Mouse (Mus musculus): Measurements from ENCODE around the gene Fignl2. TPM values are rescaled to one million over a fixed set of nuclear protein-coding genes. Genes with fewer than 3 reads are reported as not detected.

Gene Fignl2
- polyA plus RNA-seq, 1 experiment from 2014 or later, result 0.41 TPM

DNA sequence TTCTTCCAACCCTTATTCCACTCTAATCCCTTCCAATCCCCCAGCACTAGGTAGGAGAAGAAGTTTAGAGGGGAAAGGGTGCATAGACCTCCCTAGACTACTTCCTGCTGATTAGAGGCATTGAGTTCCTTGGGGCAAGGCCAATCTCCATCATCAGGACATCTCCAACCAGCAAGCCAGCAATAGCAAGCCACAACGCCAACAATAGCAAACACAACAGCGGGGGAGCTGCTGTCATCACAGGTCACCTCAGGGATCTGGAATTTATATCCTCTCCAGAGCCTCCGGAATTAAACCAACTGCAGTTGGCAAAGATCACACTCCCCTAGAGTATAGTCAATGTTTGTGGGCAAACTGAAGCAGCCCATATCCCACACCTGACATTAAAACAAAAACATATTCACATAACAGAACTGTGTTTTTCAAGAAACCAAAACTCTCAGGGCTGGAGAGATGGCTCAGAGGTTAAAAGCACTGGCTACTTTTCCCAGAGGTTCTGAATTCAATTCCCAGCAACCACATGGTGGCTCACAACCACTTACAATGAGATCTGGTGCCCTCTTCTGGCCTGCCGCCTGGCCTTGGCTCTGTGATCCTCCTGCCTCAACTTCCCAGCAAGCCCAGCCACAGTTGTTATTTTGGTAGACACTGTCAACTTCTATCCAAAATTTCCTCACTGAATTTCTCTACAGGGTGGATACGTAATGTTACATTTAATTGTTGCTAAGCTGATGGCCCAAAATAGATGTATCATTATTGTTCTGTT lies 29.7 kb upstream of the Fignl2 start:
- H3K4me1 ChIP-seq, result 0 out of 2 replicates have a peak, but pooled peaks cover 2% of the 10 kb centered on the region
- no peaks in the 10 kb centered on the region for H3K36me3 ChIP-seq
- H3K4me3 ChIP-seq, result no peak overlapping the region
- H3K27ac ChIP-seq, result no peak overlapping the region
- WGBS, result 89% methylated on average over 5 of the region's 5 CpGs
- no peak for ATAC-seq (ENCODE audit: low FRiP score)
- H3K4me2 ChIP-seq (replicated peaks), result no peak overlapping the region
- no peak overlapping the region for H3K9ac ChIP-seq
- no peaks in the 10 kb centered on the region for H3K27me3 ChIP-seq
- H3K9me3 ChIP-seq (replicated peaks), result no peaks in the 10 kb centered on the region

DNA sequence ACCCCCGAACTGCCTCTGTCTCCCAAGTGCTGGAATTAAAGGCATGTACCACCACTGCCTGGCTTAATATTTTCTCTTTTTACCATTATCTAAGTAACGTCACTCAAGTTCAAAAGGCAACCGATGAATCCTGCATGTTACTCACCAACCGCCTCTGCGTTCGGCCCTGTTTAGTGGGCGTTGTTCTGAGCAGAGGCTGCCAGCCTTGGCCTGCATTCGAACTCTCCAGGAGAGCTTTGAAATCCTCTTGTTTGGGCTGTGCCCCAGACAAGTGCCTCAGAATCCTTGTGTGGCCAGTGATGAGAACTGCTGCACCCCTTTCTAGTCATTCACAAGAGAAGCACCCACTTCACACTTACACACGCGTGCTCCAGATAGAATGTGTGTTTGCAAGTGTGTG lies 27.6 kb upstream of the Fignl2 start:
- Histone ChIP-seq H3K9me3 (replicated peaks) (no peaks in the 10 kb centered on the region), H3K27me3 (no peaks in the 10 kb centered on the region), H3K4me2 (replicated peaks) (no peak overlapping the region), H3K27ac (no peak overlapping the region), H3K4me3 (no peak overlapping the region), H3K9ac (no peak overlapping the region), H3K36me3 (no peaks in the 10 kb centered on the region), H3K4me1 (0 out of 2 replicates have a peak, but pooled peaks cover 9% of the 10 kb centered on the region)
- ATAC-seq (ENCODE audit: low FRiP score), result no peak
- WGBS, result 87% methylated on average over 10 of the region's 10 CpGs

DNA sequence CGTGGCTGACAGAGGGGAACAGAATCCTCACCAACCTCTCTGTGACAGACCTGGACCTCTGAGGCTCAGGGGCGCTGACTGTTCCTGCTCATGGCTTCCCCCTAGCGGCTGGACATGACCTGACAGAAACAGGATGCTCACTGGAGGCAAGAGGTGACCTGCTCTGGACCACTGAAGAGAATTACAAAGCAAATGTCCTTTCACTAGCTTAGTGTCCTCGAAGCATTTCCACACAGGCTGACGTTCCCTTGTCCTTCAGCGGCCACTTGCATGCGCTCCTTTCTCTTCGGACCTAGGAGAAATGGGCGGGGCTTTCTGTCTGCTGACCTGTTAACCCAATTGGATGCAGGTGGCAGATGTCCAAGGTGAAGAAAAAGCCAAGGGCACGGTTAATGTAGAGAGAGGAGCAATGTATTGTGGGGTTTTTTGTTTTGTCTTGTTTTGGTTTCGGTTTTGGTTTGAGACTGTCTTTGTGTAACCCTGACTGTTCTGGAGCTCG lies 27.2 kb upstream of the Fignl2 start:
- WGBS, result 20% methylated on average over 12 of the region's 12 CpGs
- no peak overlapping the region for H3K4me2 ChIP-seq (replicated peaks)

DNA sequence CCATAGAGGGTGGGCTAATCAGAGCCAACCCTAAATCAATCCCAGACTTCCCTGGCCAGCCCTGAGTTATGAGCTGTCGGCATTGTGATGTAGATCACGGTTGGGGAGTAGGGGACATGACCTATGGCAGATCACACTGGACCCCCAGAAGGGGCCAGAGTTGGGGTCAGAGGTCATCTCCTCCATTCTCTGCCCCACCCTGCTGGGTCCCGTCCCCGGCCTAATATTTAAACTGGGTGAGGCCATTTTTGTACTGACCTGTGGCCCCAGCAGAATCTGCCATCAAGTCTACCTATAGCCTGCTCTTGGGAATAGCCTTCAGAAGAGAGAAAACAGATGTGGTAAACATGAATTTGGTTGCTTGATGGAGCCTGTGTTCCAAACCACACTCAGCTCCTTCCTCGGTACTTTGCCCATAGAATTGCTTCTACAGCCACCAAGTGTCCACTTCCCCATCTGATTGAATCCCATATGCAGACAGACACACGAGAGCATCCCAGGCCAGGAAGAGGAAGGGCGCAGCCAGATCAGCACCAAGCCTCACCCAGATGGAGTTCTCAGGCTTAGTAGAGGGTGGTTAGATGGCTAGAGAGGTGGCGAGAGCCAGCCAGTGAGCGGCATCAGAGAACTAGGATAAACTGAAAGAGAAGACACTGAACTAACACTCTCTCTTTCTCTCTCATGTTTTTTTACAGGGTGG lies 25.4 kb upstream of the Fignl2 start:
- Histone ChIP-seq H3K4me3 (no peak overlapping the region), H3K9ac (no peak overlapping the region), H3K4me2 (replicated peaks) (no peak overlapping the region), H3K27ac (no peak overlapping the region), H3K4me1 (peaks cover 14% of the 10 kb centered on the region; the same call in 1 of the 2 replicates), H3K36me3 (no peaks in the 10 kb centered on the region), H3K27me3 (0 out of 2 replicates have a peak, but pooled peaks cover 2% of the 10 kb centered on the region), H3K9me3 (replicated peaks) (no peaks in the 10 kb centered on the region)
- ATAC-seq (ENCODE audit: low FRiP score), result no peak
- 68% methylated on average over 9 of the region's 9 CpGs for WGBS

More for the DNA sequence above, 27.2 kb upstream of the Fignl2 start:
- Histone ChIP-seq H3K9me3 (replicated peaks) (no peaks in the 10 kb centered on the region), H3K9ac (no peak overlapping the region), H3K4me1 (0 out of 2 replicates have a peak, but pooled peaks cover 9% of the 10 kb centered on the region), H3K4me3 (no peak overlapping the region), H3K27ac (no peak overlapping the region), H3K36me3 (no peaks in the 10 kb centered on the region), H3K27me3 (no peaks in the 10 kb centered on the region)
- ATAC-seq (ENCODE audit: low FRiP score), result peak; percentile 54; the same call in 1 of the 2 replicates

DNA sequence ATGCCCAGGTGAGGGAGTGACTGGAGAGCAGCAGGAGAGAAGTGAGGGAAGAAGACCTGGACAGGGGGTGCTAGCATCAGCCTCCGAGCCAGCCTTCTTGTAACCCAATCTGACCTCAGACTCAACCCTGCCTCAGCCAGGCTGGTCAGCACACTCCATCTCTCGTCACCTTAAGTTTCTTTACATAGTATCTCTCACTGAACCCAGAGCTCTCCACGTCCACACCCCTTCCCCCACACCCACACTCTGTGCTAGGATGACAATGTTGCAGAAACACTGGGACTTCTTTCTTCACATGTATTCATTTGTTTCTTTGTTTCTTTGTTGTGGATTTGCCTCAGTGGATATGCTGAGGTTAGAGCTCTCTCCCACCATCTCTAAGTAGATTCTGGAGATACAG lies 22.6 kb upstream of the Fignl2 start:
- Histone ChIP-seq H3K27me3 (0 out of 2 replicates have a peak, but pooled peaks cover 2% of the 10 kb centered on the region), H3K4me2 (replicated peaks) (no peak overlapping the region), H3K36me3 (no peaks in the 10 kb centered on the region), H3K27ac (no peak overlapping the region), H3K9ac (no peak overlapping the region), H3K4me1 (peaks cover 32% of the 10 kb centered on the region), H3K9me3 (replicated peaks) (no peaks in the 10 kb centered on the region), H3K4me3 (no peak overlapping the region)
- no peak for ATAC-seq (ENCODE audit: low FRiP score)
- 84% methylated on average over 3 of the region's 3 CpGs for WGBS

DNA sequence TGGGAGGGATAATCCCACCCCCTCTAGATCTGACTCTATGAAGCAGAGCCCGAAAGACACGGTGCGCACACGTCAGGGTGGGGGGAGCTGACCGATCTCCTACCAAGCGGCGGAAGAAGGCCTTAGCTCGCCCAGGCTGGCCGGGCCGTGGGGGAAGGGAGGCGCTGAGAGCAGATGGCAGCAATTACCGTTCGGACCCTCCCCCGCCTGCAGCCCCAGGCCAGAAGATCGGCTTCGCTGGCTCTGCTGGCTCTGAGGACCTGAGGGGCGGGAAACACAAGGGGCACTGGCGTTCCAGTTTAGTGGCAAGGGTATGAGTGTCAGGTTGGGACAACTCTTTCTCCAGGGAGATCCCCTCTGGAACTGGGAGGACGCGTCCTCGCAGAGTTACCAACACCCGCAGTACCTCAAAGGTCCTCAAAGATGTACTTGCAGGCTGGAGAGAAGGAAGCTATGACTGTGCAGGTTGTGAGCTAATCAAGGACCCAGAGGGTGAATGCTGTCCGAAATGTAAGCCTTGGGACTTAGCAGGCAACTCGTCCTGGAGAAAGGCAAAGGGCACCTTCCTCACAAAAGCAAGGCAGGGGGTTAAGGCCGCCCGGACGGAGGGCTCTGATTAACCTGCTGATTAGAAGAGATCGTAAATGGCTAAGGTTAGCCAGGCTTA lies 19.8 kb upstream of the Fignl2 start:
- Histone ChIP-seq H3K9ac (no peak overlapping the region), H3K36me3 (no peaks in the 10 kb centered on the region), H3K27me3 (0 out of 2 replicates have a peak, but pooled peaks cover 2% of the 10 kb centered on the region), H3K27ac (peak overlapping the region; percentile 75), H3K4me3 (0 out of 2 replicates have a peak overlapping the region, but pooled peaks have one; percentile 2), H3K4me1 (peaks cover 47% of the 10 kb centered on the region), H3K9me3 (replicated peaks) (no peaks in the 10 kb centered on the region), H3K4me2 (replicated peaks) (peak overlapping the region; percentile 45)
- 2% methylated on average over 28 of the region's 28 CpGs for WGBS
- peak; percentile 41 for ATAC-seq (ENCODE audit: low FRiP score)

DNA sequence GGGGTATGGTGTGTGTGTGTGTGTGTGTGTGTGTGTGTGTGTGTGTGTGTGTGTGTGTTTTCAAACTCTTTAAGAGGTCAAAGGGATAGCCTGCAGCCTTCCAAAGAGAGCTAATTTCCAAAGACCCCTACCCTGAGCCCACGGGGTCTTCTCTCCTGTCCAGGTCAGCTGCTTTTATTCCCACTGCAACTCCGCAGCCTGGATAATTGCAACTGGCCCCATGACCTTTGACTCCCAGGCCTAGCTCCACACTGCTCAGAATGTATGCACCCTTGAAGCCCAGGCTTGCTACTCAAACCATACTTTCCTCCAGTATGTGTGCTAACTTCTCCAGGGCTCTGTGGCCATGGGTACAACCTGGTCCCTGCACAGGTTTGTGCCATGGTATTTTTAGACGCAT lies 17.0 kb upstream of the Fignl2 start:
- no peak overlapping the region for H3K27ac ChIP-seq
- no peak overlapping the region for H3K4me3 ChIP-seq
- ATAC-seq (ENCODE audit: low FRiP score), result no peak
- no peaks in the 10 kb centered on the region for H3K9me3 ChIP-seq (replicated peaks)
- 0 out of 2 replicates have a peak, but pooled peaks cover 2% of the 10 kb centered on the region for H3K27me3 ChIP-seq
- H3K36me3 ChIP-seq, result no peaks in the 10 kb centered on the region
- WGBS, result 37% methylated on average over 3 of the region's 3 CpGs
- peaks cover 51% of the 10 kb centered on the region for H3K4me1 ChIP-seq
- no peak overlapping the region for H3K4me2 ChIP-seq (replicated peaks)
- no peak overlapping the region for H3K9ac ChIP-seq

DNA sequence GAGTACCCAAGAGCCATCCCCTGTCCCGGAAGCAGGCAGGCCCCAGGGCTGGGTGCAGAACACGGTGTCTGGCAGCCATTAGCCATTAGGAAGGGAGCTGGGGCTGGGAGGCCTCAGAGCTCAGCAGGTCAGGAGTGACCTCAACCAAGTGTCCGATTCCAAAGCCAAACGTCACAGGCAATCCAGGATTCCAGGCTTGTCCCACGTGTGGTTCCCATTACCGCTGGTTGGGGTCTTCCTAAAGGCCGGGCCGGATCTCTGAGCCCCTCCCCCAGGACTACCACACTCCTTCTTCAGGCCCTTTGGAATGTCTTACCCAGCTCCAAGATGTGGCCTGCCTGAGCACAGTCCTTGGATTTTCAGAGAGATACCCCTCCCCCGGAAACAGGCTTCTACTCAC lies 16.6 kb upstream of the Fignl2 start:
- ATAC-seq (ENCODE audit: low FRiP score), result no peak
- WGBS, result 56% methylated on average over 9 of the region's 9 CpGs
- H3K4me1 ChIP-seq, result peaks cover 51% of the 10 kb centered on the region
- H3K36me3 ChIP-seq, result no peaks in the 10 kb centered on the region
- H3K4me2 ChIP-seq (replicated peaks), result no peak overlapping the region
- H3K27me3 ChIP-seq, result 0 out of 2 replicates have a peak, but pooled peaks cover 2% of the 10 kb centered on the region
- H3K27ac ChIP-seq, result no peak overlapping the region
- no peak overlapping the region for H3K4me3 ChIP-seq
- 0 out of 2 replicates have a peak overlapping the region, but pooled peaks have one; percentile 4 for H3K9ac ChIP-seq
- no peaks in the 10 kb centered on the region for H3K9me3 ChIP-seq (replicated peaks)

DNA sequence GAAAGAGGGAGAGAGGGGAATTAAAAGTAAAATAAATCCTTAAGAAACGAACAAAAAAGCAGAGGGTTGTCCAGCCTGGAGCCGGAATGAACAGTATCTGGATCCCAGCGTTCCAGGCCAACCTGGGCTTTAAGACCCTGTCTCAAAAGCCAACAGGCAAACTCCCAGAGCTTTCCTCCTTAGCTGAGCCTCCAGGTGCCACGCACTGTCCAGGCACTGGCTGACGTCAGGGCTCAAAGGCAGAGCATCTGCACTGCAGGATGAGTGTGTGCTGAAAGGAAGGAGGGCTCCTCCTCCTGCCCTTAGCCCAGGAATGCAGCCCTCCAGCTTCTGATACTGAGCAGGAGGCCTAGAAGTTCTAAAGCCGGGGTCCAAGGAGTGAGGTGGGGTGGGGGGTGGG lies 15.6 kb upstream of the Fignl2 start:
- Histone ChIP-seq H3K9me3 (replicated peaks) (no peaks in the 10 kb centered on the region), H3K27ac (peak overlapping the region; percentile 82; the same call in 1 of the 2 replicates), H3K4me2 (replicated peaks) (no peak overlapping the region; the same call in 1 of the 2 replicates), H3K4me1 (peaks cover 49% of the 10 kb centered on the region), H3K27me3 (no peaks in the 10 kb centered on the region), H3K36me3 (no peaks in the 10 kb centered on the region), H3K4me3 (no peak overlapping the region), H3K9ac (no peak overlapping the region)
- WGBS, result 49% methylated on average over 6 of the region's 6 CpGs
- ATAC-seq (ENCODE audit: low FRiP score), result no peak

DNA sequence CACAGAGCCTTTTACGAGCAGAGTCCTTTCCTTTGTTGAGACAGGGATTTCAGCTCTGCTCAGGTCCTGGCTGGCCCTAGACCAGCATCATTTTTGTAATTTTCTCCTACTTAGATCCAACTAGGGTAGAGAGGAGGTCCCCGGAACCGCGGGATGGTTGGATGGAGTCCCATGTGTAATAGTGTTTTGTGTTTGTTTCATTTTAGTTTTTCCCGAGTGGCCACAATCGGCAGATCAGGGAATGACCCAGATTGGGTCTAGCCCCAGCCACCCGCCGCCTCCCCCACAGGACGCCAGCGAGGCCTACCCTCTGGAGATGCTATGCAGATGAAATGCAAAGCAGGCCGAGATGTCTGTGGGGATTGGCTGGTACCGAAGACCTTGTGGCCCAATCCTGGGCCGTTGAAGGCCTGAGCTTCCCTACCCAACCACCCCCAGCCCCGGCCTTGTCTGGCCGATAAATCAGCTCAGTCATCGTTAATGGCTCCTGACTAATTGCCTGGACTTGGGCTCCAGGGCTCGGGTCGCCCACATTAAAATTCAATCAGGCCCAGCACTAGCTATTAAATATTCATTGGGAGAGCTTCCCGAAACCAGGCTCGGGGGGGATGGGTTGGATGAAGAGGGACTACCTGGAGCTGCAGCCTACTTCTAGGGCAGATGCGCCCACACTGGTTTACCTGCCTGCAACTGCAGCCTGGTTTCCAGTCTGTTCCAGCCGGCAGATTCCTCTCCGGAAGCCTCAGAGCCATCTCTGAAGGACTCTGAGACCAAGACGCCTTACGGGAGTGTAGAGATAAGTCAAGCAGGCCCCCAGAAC lies 14.7 kb upstream of the Fignl2 start:
- Histone ChIP-seq H3K27ac (peak overlapping the region; percentile 82), H3K27me3 (no peaks in the 10 kb centered on the region), H3K4me2 (replicated peaks) (peak overlapping the region; percentile 29), H3K4me1 (peaks cover 49% of the 10 kb centered on the region), H3K9me3 (replicated peaks) (no peaks in the 10 kb centered on the region), H3K4me3 (no peak overlapping the region), H3K9ac (no peak overlapping the region), H3K36me3 (no peaks in the 10 kb centered on the region)
- 12% methylated on average over 25 of the region's 25 CpGs for WGBS
- peak; percentile 95 for ATAC-seq (ENCODE audit: low FRiP score)

DNA sequence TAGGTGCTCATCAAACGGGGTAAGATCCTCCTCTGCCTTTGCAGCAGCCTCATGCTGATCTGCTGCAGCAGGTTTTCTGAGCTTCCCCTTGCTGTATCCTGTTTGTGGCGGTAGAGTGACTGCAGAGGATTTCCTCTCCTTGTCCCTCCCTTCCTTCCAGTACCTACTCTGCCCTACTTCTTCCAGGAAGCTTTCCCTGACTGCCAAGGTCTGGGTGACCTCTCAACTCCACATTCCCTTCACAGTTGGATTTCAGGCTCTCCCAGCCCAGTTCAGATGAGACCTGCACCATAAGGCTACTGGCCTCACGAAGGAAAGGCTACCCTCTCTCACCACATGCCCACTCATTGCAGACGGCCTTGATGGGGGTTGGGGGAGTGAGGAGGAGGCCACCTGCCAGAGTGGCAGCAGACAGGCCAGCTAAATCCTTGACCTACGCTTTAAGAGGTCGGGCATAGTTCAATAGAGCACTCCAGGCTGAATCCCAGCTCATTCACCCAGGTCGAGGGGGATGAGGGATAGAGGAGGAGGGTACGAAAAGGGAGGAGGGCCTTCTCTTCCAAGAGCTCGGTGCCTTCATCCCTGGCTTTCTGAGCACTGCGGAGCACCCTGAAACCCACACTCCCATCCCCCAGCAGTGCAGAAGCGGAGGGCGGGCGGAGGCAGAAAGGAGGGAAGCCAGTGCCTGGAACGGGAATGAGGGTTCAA lies 13.9 kb upstream of the Fignl2 start:
- Histone ChIP-seq H3K27ac (peak overlapping the region; percentile 82), H3K9ac (no peak overlapping the region), H3K4me1 (peaks cover 41% of the 10 kb centered on the region), H3K27me3 (no peaks in the 10 kb centered on the region), H3K4me3 (no peak overlapping the region), H3K9me3 (replicated peaks) (no peaks in the 10 kb centered on the region), H3K4me2 (replicated peaks) (peak overlapping the region; percentile 29), H3K36me3 (no peaks in the 10 kb centered on the region)
- 24% methylated on average over 14 of the region's 14 CpGs for WGBS
- ATAC-seq (ENCODE audit: low FRiP score), result peak; percentile 53

Data from hindbrain, embryonic 12.5 days (tissue).